Mouse (Mus musculus): Measurements from ENCODE around the gene Skap1. TPM values are rescaled to one million over a fixed set of nuclear protein-coding genes. Genes with fewer than 3 reads are reported as not detected.

Skap1 gene
- total and polyA plus RNA-seq, 3 experiments, result 0.25 to 0.98 TPM; not detected in 1

GRCm38 (mm10) chr11:96796081-96796480 lies 331.7 kb downstream of the Skap1 start:
- TF ChIP-seq POLR2A (IDR thresholded peaks at IDR 0.05; ENCODE audit: insufficient read depth, low read depth, low read length) (no peak), EP300 (IDR thresholded peaks at IDR 0.05; ENCODE audit: insufficient read depth, low read depth, low read length) (no peak), CTCF (IDR thresholded peaks at IDR 0.05) (no peak)
- Histone ChIP-seq H3K4me3 (no peak overlapping the region), H3K27me3 (ENCODE audit: control insufficient read depth, insufficient read depth, low read length) (no peaks in the 10 kb centered on the region), H3K27ac (no peak overlapping the region), H3K36me3 (ENCODE audit: control insufficient read depth, insufficient read depth, low read length) (peaks cover 13% of the 10 kb centered on the region), H3K79me2 (replicated peaks; ENCODE audit: control insufficient read depth, insufficient read depth, low read length) (0 out of 2 replicates have a peak, but pooled peaks cover 1% of the 10 kb centered on the region), H3K9ac (ENCODE audit: low read depth, low read length) (no peak overlapping the region), H3K4me1 (ENCODE audit: control insufficient read depth, insufficient read depth, low read length) (peaks cover 2% of the 10 kb centered on the region)
- intact Hi-C loops (cut with DNase I), result no loop called here
- DNase-seq, result no peak
- WGBS, result 99% methylated on average over 2 of the region's 2 CpGs

- WGBS, result 51% methylated on average over 1 of the region's 1 CpGs
- Histone ChIP-seq H3K4me3 (no peak overlapping the region), H3K27me3 (ENCODE audit: control insufficient read depth, insufficient read depth, low read length) (no peaks in the 10 kb centered on the region), H3K9ac (ENCODE audit: low read depth, low read length) (no peak overlapping the region), H3K79me2 (replicated peaks; ENCODE audit: control insufficient read depth, insufficient read depth, low read length) (0 out of 2 replicates have a peak, but pooled peaks cover 1% of the 10 kb centered on the region), H3K36me3 (ENCODE audit: control insufficient read depth, insufficient read depth, low read length) (peaks cover 15% of the 10 kb centered on the region), H3K27ac (no peak overlapping the region), H3K4me1 (ENCODE audit: control insufficient read depth, insufficient read depth, low read length) (peaks cover 2% of the 10 kb centered on the region)
- no peak for TF ChIP-seq EP300 (IDR thresholded peaks at IDR 0.05; ENCODE audit: insufficient read depth, low read depth, low read length)
- TF ChIP-seq CTCF (IDR thresholded peaks at IDR 0.05), result peak; percentile 60
- intact Hi-C loops (cut with DNase I), result no loop called here
- no peak for DNase-seq
These were observed 332.2 kb downstream of the Skap1 start for GRCm38 (mm10) chr11:96796586-96796985.

DNA sequence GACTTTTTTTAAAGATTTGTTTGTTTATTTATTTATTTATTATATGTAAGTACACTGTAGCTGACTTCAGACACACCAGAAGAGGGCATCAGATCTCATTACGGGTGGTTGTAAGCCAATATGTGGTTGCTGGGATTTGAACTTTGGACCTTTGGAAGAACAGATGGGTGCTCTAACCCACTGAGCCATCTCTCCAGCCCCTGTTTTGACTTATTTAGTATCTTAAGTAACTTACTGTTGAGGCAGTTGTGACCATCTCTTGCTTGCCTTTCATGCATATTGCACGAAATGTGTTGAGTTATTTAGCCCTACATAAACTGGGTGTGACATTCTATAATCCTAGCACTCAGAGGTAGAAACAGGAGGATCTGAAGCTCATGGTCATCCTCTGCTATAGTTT lies 335.1 kb downstream of the Skap1 start:
- Histone ChIP-seq H3K36me3 (ENCODE audit: control insufficient read depth, insufficient read depth, low read length) (peaks cover 2% of the 10 kb centered on the region), H3K4me1 (ENCODE audit: control insufficient read depth, insufficient read depth, low read length) (no peaks in the 10 kb centered on the region; the same call in 1 of the 2 replicates), H3K79me2 (replicated peaks; ENCODE audit: control insufficient read depth, insufficient read depth, low read length) (0 out of 2 replicates have a peak, but pooled peaks cover 1% of the 10 kb centered on the region), H3K27ac (no peak overlapping the region), H3K27me3 (ENCODE audit: control insufficient read depth, insufficient read depth, low read length) (no peaks in the 10 kb centered on the region), H3K4me3 (no peak overlapping the region), H3K9ac (ENCODE audit: low read depth, low read length) (no peak overlapping the region)
- 89% methylated on average over 2 of the region's 2 CpGs for WGBS
- intact Hi-C loops (cut with DNase I), result no loop called here
- no peak for TF ChIP-seq EP300 (IDR thresholded peaks at IDR 0.05; ENCODE audit: insufficient read depth, low read depth, low read length)
- TF ChIP-seq CTCF (IDR thresholded peaks at IDR 0.05), result no peak
- TF ChIP-seq POLR2A (IDR thresholded peaks at IDR 0.05; ENCODE audit: insufficient read depth, low read depth, low read length), result no peak
- no peak for DNase-seq

DNA sequence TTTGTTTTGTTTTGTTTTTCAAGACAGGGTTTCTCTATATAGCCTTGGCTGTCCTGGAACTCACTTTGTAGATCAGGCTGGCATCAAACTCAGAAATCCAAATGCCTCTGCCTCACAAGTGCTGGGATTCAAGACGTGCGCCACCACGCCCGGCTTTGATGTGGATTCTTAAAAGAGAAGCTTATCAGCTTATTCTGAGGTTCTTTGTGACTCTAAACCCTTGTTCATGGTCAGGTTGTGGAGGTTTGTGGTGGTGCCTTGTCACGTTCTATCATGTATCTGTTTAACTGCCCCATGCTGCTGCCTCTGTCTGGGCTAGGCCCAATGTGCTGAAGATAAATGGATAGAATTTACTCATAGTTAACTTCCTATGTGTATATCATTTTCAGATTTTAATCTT lies 341.2 kb downstream of the Skap1 start:
- Histone ChIP-seq H3K9ac (ENCODE audit: low read depth, low read length) (no peak overlapping the region), H3K79me2 (replicated peaks; ENCODE audit: control insufficient read depth, insufficient read depth, low read length) (no peaks in the 10 kb centered on the region), H3K4me1 (ENCODE audit: control insufficient read depth, insufficient read depth, low read length) (no peaks in the 10 kb centered on the region), H3K27ac (no peak overlapping the region), H3K36me3 (ENCODE audit: control insufficient read depth, insufficient read depth, low read length) (peaks cover 2% of the 10 kb centered on the region), H3K27me3 (ENCODE audit: control insufficient read depth, insufficient read depth, low read length) (no peaks in the 10 kb centered on the region), H3K4me3 (no peak overlapping the region)
- TF ChIP-seq EP300 (IDR thresholded peaks at IDR 0.05; ENCODE audit: insufficient read depth, low read depth, low read length), result no peak
- no peak for TF ChIP-seq CTCF (IDR thresholded peaks at IDR 0.05)
- no peak for TF ChIP-seq POLR2A (IDR thresholded peaks at IDR 0.05; ENCODE audit: insufficient read depth, low read depth, low read length)
- WGBS, result 94% methylated on average over 5 of the region's 5 CpGs
- DNase-seq, result no peak
- intact Hi-C loops (cut with DNase I), result no loop called here

- intact Hi-C loops (cut with DNase I), result no loop called here
- no peak overlapping the region for H3K9ac ChIP-seq (ENCODE audit: low read depth, low read length)
- H3K4me3 ChIP-seq, result no peak overlapping the region
- H3K27ac ChIP-seq, result no peak overlapping the region
- no peak for DNase-seq
- H3K79me2 ChIP-seq (replicated peaks; ENCODE audit: control insufficient read depth, insufficient read depth, low read length), result no peaks in the 10 kb centered on the region
- WGBS, result 26% methylated on average over 1 of the region's 1 CpGs
- H3K36me3 ChIP-seq (ENCODE audit: control insufficient read depth, insufficient read depth, low read length), result no peaks in the 10 kb centered on the region
- TF ChIP-seq CTCF (IDR thresholded peaks at IDR 0.05) (peak; percentile 46), POLR2A (IDR thresholded peaks at IDR 0.05; ENCODE audit: insufficient read depth, low read depth, low read length) (no peak)
- H3K27me3 ChIP-seq (ENCODE audit: control insufficient read depth, insufficient read depth, low read length), result no peaks in the 10 kb centered on the region
- no peaks in the 10 kb centered on the region for H3K4me1 ChIP-seq (ENCODE audit: control insufficient read depth, insufficient read depth, low read length)
These were observed 343.7 kb downstream of the Skap1 start for GRCm38 (mm10) chr11:96808066-96808465.

Other genes starting within 250 kb of the Skap1 start
- not detected for gene Hoxb9, start 193.1 kb upstream of the Skap1 start, total RNA-seq (2021)
- not detected in 2 replicates for gene Hoxb9, start 193.1 kb upstream of the Skap1 start, polyA plus RNA-seq (2012; rRNA removed)
- gene Hoxb8, start 182.7 kb upstream of the Skap1 start, total RNA-seq (2021), result not detected
- not detected in 2 replicates for gene Hoxb8, start 182.7 kb upstream of the Skap1 start, polyA plus RNA-seq (2012; rRNA removed)
- gene Hoxb7, start 178.0 kb upstream of the Skap1 start, total RNA-seq (2021), result not detected
- not detected in 2 replicates for gene Hoxb7, start 178.0 kb upstream of the Skap1 start, polyA plus RNA-seq (2012; rRNA removed)
- gene Hoxb6, start 172.1 kb upstream of the Skap1 start, total RNA-seq (2021), result not detected
- not detected in 2 replicates for gene Hoxb6, start 172.1 kb upstream of the Skap1 start, polyA plus RNA-seq (2012; rRNA removed)
- under 1 TPM in 1 of 2 experiments, not detected in 1; 0.18 TPM for gene Hoxb5, start 161.3 kb upstream of the Skap1 start, total RNA-seq (2021)
- 0.20 and 0.23 TPM in 2 replicates for gene Hoxb5, start 161.3 kb upstream of the Skap1 start, polyA plus RNA-seq (2012; rRNA removed)
- under 1 TPM; 0.63 to 0.75 TPM for gene Hoxb4, start 146.3 kb upstream of the Skap1 start, total RNA-seq (2021)
- 1.00 and 1.1 TPM in 2 replicates for gene Hoxb4, start 146.3 kb upstream of the Skap1 start, polyA plus RNA-seq (2012; rRNA removed)
- under 1 TPM; 0.23 to 0.30 TPM for gene Hoxb3, start 141.3 kb upstream of the Skap1 start, total RNA-seq (2021)
- 0.64 and 0.82 TPM in 2 replicates for gene Hoxb3, start 141.3 kb upstream of the Skap1 start, polyA plus RNA-seq (2012; rRNA removed)
- under 1 TPM; 0.23 to 0.68 TPM for gene Hoxb2, start 114.1 kb upstream of the Skap1 start, total RNA-seq (2021)
- gene Hoxb2, start 114.1 kb upstream of the Skap1 start, polyA plus RNA-seq (2012; rRNA removed), result 0.91 and 1.4 TPM in 2 replicates
- gene Hoxb1, start 98.8 kb upstream of the Skap1 start, total RNA-seq (2021), result not detected
- gene Hoxb1, start 98.8 kb upstream of the Skap1 start, polyA plus RNA-seq (2012; rRNA removed), result not detected in 2 replicates